Mouse (Mus musculus): ENCODE data around the gene Myo10.

The Myo10 gene

GRCm38 (mm10) chr15:25797179-25797578 lies 174.9 kb downstream of the Myo10 start:
- DNase-seq (ENCODE audit: low read depth, low spot score) = no peak

- no peak for DNase-seq (ENCODE audit: low read depth, low spot score)
Observed at GRCm38 (mm10) chr15:25797888-25798287, 175.6 kb downstream of the Myo10 start.

- no peak for DNase-seq (ENCODE audit: low read depth, low spot score)
Observed at GRCm38 (mm10) chr15:25801726-25802125, 179.4 kb downstream of the Myo10 start.

GRCm38 (mm10) chr15:25802194-25802593 lies 179.9 kb downstream of the Myo10 start:
- no peak for DNase-seq (ENCODE audit: low read depth, low spot score)

- no peak for DNase-seq (ENCODE audit: low read depth, low spot score)
Observed at GRCm38 (mm10) chr15:25803111-25803510, 180.8 kb downstream of the Myo10 start.

GRCm38 (mm10) chr15:25805336-25806110 lies 183.2 kb downstream of the Myo10 start:
- DNase-seq (ENCODE audit: low read depth, low spot score) = peak; percentile 66

GRCm38 (mm10) chr15:25806363-25806762 lies 184.0 kb downstream of the Myo10 start:
- no peak for DNase-seq (ENCODE audit: low read depth, low spot score)

GRCm38 (mm10) chr15:25806878-25807277 lies 184.6 kb downstream of the Myo10 start:
- DNase-seq (ENCODE audit: low read depth, low spot score) = no peak

GRCm38 (mm10) chr15:25808677-25809460 lies 186.5 kb downstream of the Myo10 start:
- DNase-seq (ENCODE audit: low read depth, low spot score) = no peak

- no peak for DNase-seq (ENCODE audit: low read depth, low spot score)
Observed at GRCm38 (mm10) chr15:25809669-25810068, 187.3 kb downstream of the Myo10 start.

GRCm38 (mm10) chr15:25811834-25812250 lies 189.5 kb downstream of the Myo10 start:
- peak; percentile 57 for DNase-seq (ENCODE audit: low read depth, low spot score)

GRCm38 (mm10) chr15:25812479-25812878 lies 190.2 kb downstream of the Myo10 start:
- peak; percentile 42 for DNase-seq (ENCODE audit: low read depth, low spot score)

- no peak for DNase-seq (ENCODE audit: low read depth, low spot score)
Observed at GRCm38 (mm10) chr15:25814535-25814934, 192.2 kb downstream of the Myo10 start.

GRCm38 (mm10) chr15:25817191-25817590 lies 194.9 kb downstream of the Myo10 start:
- DNase-seq (ENCODE audit: low read depth, low spot score) = peak; percentile 44

- DNase-seq (ENCODE audit: low read depth, low spot score) = no peak
Observed at GRCm38 (mm10) chr15:25821981-25822380, 199.7 kb downstream of the Myo10 start.

GRCm38 (mm10) chr15:25822656-25823055 lies 200.3 kb downstream of the Myo10 start:
- DNase-seq (ENCODE audit: low read depth, low spot score) = no peak

GRCm38 (mm10) chr15:25826531-25826961 lies 204.2 kb downstream of the Myo10 start:
- no peak for DNase-seq (ENCODE audit: low read depth, low spot score)

- DNase-seq (ENCODE audit: low read depth, low spot score) = peak; percentile 69
Observed at GRCm38 (mm10) chr15:25828464-25828863, 206.1 kb downstream of the Myo10 start.

- DNase-seq (ENCODE audit: low read depth, low spot score) = peak; percentile 26
Observed at GRCm38 (mm10) chr15:25830426-25830825, 208.1 kb downstream of the Myo10 start.

GRCm38 (mm10) chr15:25834282-25834681 lies 212.0 kb downstream of the Myo10 start:
- no peak for DNase-seq (ENCODE audit: low read depth, low spot score)

- no peak for DNase-seq (ENCODE audit: low read depth, low spot score)
Observed at GRCm38 (mm10) chr15:25834920-25835674, 212.8 kb downstream of the Myo10 start.

Measured in CD4-positive helper T cell, adult 2 months (primary cell).